Mouse (Mus musculus) forebrain, embryonic 13.5 days (tissue): Measurements from ENCODE around the gene Slc26a3. TPM values are rescaled to one million over a fixed set of nuclear protein-coding genes. Genes with fewer than 3 reads are reported as not detected.

Experiments
- ATAC-seq: fragments of 200-750 bp; cut with Nextera tagmentation; 2 replicates; pipeline ENCODE4 v1.8.0; 2017
- H3K27ac ChIP-seq: fragments of 300-500 bp; sonication (generic); 2 replicates; pipeline ENCODE4 v1.5.1; 2015; ENCODE audit warnings: inconsistent platforms, mild to moderate bottlenecking, moderate library complexity
- H3K27me3 ChIP-seq: fragments of 300-500 bp; sonication (generic); 2 replicates; pipeline ENCODE4 v1.6.1; 2015; ENCODE audit warnings: mild to moderate bottlenecking, inconsistent platforms
- H3K36me3 ChIP-seq: fragments of 300-500 bp; sonication (generic); 2 replicates; pipeline ENCODE4 v1.6.1; 2015; ENCODE audit warnings: mild to moderate bottlenecking, inconsistent platforms; ENCODE audit not compliant: poor library complexity, severe bottlenecking
- H3K4me1 ChIP-seq: fragments of 300-500 bp; sonication (generic); 2 replicates; pipeline ENCODE4 v1.6.1; 2015; ENCODE audit warnings: inconsistent platforms
- H3K4me2 ChIP-seq: fragments of 300-500 bp; sonication (generic); 2 replicates; pipeline ENCODE4 v1.6.1; 2015; ENCODE audit warnings: inconsistent platforms, mild to moderate bottlenecking, moderate library complexity
- H3K4me3 ChIP-seq: fragments of 300-500 bp; sonication (generic); 2 replicates; pipeline ENCODE4 v1.5.1; 2015; ENCODE audit warnings: mild to moderate bottlenecking, inconsistent platforms
- H3K9ac ChIP-seq: fragments of 300-500 bp; sonication (generic); 2 replicates; pipeline ENCODE4 v1.6.1; 2015; ENCODE audit warnings: mild to moderate bottlenecking, inconsistent platforms
- H3K9me3 ChIP-seq: fragments of 300-500 bp; sonication (generic); replicated peaks from 2 replicates; pipeline ENCODE4 v1.6.1; 2016; ENCODE audit warnings: inconsistent platforms
- WGBS: fragments of 180-500 bp; shearing (Covaris S2); methylation state at CpG from one replicate; pipeline ENCODE4 v1.1.7; 2015; 5-methylcytosine and 5-hydroxymethylcytosine counted together
- polyA plus RNA-seq: library from polyadenylated mRNA; unstranded; fragments of >200 nt; fragmentation: Nextera tagmentation; extraction: Ambion mirVana; gene quantifications from 2 replicates; pipeline ENCODE4 v1.2.1, GENCODE M21; 2015

Slc26a3 gene
- polyA plus RNA-seq, 1 experiment from 2014 or later = 0.09 TPM

GRCm38 (mm10) chr12:31380878-31381277 lies 9.8 kb upstream of the Slc26a3 start:
- Histone ChIP-seq H3K27me3 (no peaks in the 10 kb centered on the region), H3K36me3 (no peaks in the 10 kb centered on the region), H3K9me3 (no peaks in the 10 kb centered on the region), H3K9ac (no peak overlapping the region), H3K4me3 (no peak overlapping the region), H3K27ac (no peak overlapping the region), H3K4me1 (peaks cover 3% of the 10 kb centered on the region), H3K4me2 (no peak overlapping the region)
- ATAC-seq = peak; percentile 75
- 12% methylated on average over 2 of the region's 2 CpGs for WGBS

DNA sequence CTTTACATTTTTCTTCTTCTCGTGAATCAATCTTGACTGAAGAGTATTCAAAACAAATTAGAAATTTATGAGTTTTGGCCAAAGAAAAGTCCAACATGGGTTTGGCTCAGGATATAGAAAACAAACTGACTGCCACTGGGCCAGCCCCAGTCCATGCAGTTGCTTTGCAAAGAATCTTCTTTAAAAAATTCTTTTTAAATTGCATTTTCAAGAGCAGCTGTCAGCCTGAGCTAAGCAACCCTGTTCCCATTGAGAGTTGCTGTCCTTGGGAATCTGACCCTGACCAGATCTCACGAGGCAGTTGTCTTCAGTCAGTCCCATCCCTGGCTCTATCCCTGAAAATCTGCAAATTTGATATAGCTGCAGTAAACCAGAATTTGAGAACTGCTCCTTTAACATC lies 8.2 kb upstream of the Slc26a3 start:
- Histone ChIP-seq H3K9me3 (no peaks in the 10 kb centered on the region), H3K4me3 (no peak overlapping the region), H3K27me3 (no peaks in the 10 kb centered on the region), H3K36me3 (no peaks in the 10 kb centered on the region), H3K27ac (no peak overlapping the region), H3K4me1 (no peaks in the 10 kb centered on the region), H3K4me2 (no peak overlapping the region), H3K9ac (no peak overlapping the region)
- 79% methylated on average over 2 of the region's 2 CpGs for WGBS
- no peak for ATAC-seq

GRCm38 (mm10) chr12:31387303-31387702 lies 3.4 kb upstream of the Slc26a3 start:
- no peaks in the 10 kb centered on the region for H3K36me3 ChIP-seq
- H3K27me3 ChIP-seq = no peaks in the 10 kb centered on the region
- H3K27ac ChIP-seq = no peak overlapping the region
- H3K4me1 ChIP-seq = no peaks in the 10 kb centered on the region
- 84% methylated on average over 3 of the region's 3 CpGs for WGBS
- H3K4me2 ChIP-seq = no peak overlapping the region
- no peaks in the 10 kb centered on the region for H3K9me3 ChIP-seq
- ATAC-seq = no peak
- no peak overlapping the region for H3K4me3 ChIP-seq
- no peak overlapping the region for H3K9ac ChIP-seq

GRCm38 (mm10) chr12:31391696-31392095 lies 1.0 kb downstream of the Slc26a3 start:
- Histone ChIP-seq H3K4me3 (no peak overlapping the region), H3K4me2 (no peak overlapping the region), H3K4me1 (no peaks in the 10 kb centered on the region), H3K27me3 (no peaks in the 10 kb centered on the region), H3K9ac (no peak overlapping the region), H3K27ac (no peak overlapping the region), H3K36me3 (no peaks in the 10 kb centered on the region), H3K9me3 (no peaks in the 10 kb centered on the region)
- no peak for ATAC-seq
- 93% methylated on average over 12 of the region's 12 CpGs for WGBS

DNA sequence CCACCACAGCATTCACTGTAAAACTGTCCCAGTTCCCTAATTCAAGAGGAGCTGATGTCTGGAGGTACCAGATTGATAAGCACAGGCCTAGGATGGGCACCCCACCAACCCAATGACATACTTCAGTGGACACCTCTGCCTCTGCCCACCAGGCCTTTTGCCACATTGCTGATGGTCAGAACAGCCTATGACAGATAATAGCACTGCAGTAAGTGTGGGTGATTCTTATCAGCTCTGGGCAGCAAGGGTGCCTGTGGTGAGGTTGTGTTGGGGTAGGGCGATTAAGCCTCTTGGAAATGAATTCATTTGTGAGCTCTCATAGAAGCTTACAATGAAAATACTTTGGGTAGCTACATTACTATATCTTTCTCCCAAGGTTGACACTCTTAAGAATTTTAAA lies 5.2 kb downstream of the Slc26a3 start:
- Histone ChIP-seq H3K9me3 (no peaks in the 10 kb centered on the region), H3K4me1 (no peaks in the 10 kb centered on the region), H3K4me2 (no peak overlapping the region), H3K4me3 (no peak overlapping the region), H3K36me3 (no peaks in the 10 kb centered on the region), H3K27ac (no peak overlapping the region), H3K9ac (no peak overlapping the region), H3K27me3 (no peaks in the 10 kb centered on the region)
- WGBS = 94% methylated on average over 1 of the region's 1 CpGs
- ATAC-seq = no peak

- no peaks in the 10 kb centered on the region for H3K36me3 ChIP-seq
- no peaks in the 10 kb centered on the region for H3K27me3 ChIP-seq
- no peak overlapping the region for H3K9ac ChIP-seq
- no peaks in the 10 kb centered on the region for H3K4me1 ChIP-seq
- H3K9me3 ChIP-seq = no peaks in the 10 kb centered on the region
- no peak overlapping the region for H3K4me3 ChIP-seq
- H3K4me2 ChIP-seq = no peak overlapping the region
- ATAC-seq = no peak
- 94% methylated on average over 4 of the region's 4 CpGs for WGBS
- H3K27ac ChIP-seq = no peak overlapping the region
Observed at GRCm38 (mm10) chr12:31397709-31398108, 7.0 kb downstream of the Slc26a3 start.

DNA sequence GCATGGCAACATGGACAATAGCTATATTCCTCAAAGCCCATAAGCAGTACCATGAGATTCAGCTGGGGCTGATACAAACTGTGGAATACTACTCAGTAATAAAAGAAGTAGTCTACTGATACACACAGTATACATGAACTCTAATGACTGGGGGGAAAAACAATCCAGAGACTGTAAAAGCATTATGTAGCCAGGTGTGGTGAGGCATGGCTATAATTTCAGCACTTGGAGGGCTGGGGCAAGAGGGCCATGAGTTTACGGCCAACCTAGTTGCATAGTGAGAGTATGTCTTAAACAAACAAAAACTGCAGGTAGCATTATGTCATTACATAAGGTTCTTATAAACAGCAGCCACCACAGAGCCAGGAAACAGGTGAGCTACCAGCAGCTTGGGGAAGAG lies 10.2 kb downstream of the Slc26a3 start:
- Histone ChIP-seq H3K9ac (no peak overlapping the region), H3K4me2 (no peak overlapping the region), H3K9me3 (no peaks in the 10 kb centered on the region), H3K27me3 (no peaks in the 10 kb centered on the region), H3K4me1 (no peaks in the 10 kb centered on the region), H3K27ac (no peak overlapping the region), H3K36me3 (no peaks in the 10 kb centered on the region), H3K4me3 (no peak overlapping the region)
- 88% methylated on average over 1 of the region's 1 CpGs for WGBS
- ATAC-seq = no peak

- H3K9me3 ChIP-seq = no peaks in the 10 kb centered on the region
- no peak overlapping the region for H3K4me3 ChIP-seq
- WGBS = 95% methylated on average over 6 of the region's 6 CpGs
- no peaks in the 10 kb centered on the region for H3K27me3 ChIP-seq
- H3K27ac ChIP-seq = no peak overlapping the region
- H3K9ac ChIP-seq = no peak overlapping the region
- H3K4me2 ChIP-seq = no peak overlapping the region
- no peaks in the 10 kb centered on the region for H3K36me3 ChIP-seq
- H3K4me1 ChIP-seq = no peaks in the 10 kb centered on the region
- ATAC-seq = no peak
Observed at GRCm38 (mm10) chr12:31401930-31402329, 11.3 kb downstream of the Slc26a3 start.

GRCm38 (mm10) chr12:31404575-31405240 lies 14.0 kb downstream of the Slc26a3 start:
- no peaks in the 10 kb centered on the region for H3K9me3 ChIP-seq
- H3K4me1 ChIP-seq = no peaks in the 10 kb centered on the region
- no peak overlapping the region for H3K4me3 ChIP-seq
- ATAC-seq = no peak
- no peaks in the 10 kb centered on the region for H3K27me3 ChIP-seq
- no peak overlapping the region for H3K4me2 ChIP-seq
- no peaks in the 10 kb centered on the region for H3K36me3 ChIP-seq
- WGBS = 83% methylated on average over 5 of the region's 5 CpGs
- H3K9ac ChIP-seq = no peak overlapping the region
- no peak overlapping the region for H3K27ac ChIP-seq

- Histone ChIP-seq H3K9me3 (no peaks in the 10 kb centered on the region), H3K36me3 (no peaks in the 10 kb centered on the region), H3K27ac (no peak overlapping the region), H3K9ac (no peak overlapping the region), H3K4me3 (no peak overlapping the region), H3K4me2 (no peak overlapping the region), H3K27me3 (no peaks in the 10 kb centered on the region), H3K4me1 (no peaks in the 10 kb centered on the region)
- no peak for ATAC-seq
- WGBS = 71% methylated on average over 2 of the region's 2 CpGs
Observed at GRCm38 (mm10) chr12:31415971-31416370, 25.3 kb downstream of the Slc26a3 start.

- H3K9me3 ChIP-seq = no peaks in the 10 kb centered on the region
- no peak overlapping the region for H3K4me2 ChIP-seq
- WGBS = 78% methylated on average over 3 of the region's 3 CpGs
- no peak overlapping the region for H3K4me3 ChIP-seq
- no peaks in the 10 kb centered on the region for H3K27me3 ChIP-seq
- no peak overlapping the region for H3K27ac ChIP-seq
- no peaks in the 10 kb centered on the region for H3K36me3 ChIP-seq
- no peaks in the 10 kb centered on the region for H3K4me1 ChIP-seq
- H3K9ac ChIP-seq = no peak overlapping the region
- ATAC-seq = no peak
Observed at GRCm38 (mm10) chr12:31421901-31422574, 31.4 kb downstream of the Slc26a3 start.

DNA sequence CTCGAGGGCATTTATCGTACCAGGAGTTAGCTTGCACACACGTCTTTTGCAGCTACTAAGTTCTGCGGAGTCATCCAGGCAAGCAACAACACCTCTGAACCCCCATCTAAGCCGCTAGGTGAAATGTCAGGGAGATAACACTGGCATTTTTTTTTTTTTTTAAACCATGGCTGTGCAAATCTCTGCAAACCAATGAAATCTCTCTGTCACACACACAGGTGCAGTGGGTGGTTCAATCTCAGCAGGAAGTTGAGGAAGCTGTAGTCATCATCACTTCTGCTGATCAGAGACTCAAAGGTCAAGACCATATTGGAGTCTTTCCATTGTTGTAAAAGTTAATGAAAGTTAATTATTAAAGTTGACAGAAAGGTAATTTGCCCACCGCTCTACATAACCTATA lies 47.1 kb downstream of the Slc26a3 start:
- ATAC-seq = no peak
- no peaks in the 10 kb centered on the region for H3K27me3 ChIP-seq
- H3K36me3 ChIP-seq = no peaks in the 10 kb centered on the region
- no peaks in the 10 kb centered on the region for H3K9me3 ChIP-seq
- H3K27ac ChIP-seq = no peak overlapping the region
- H3K4me2 ChIP-seq = no peak overlapping the region
- H3K9ac ChIP-seq = no peak overlapping the region
- 83% methylated on average over 6 of the region's 6 CpGs for WGBS
- H3K4me1 ChIP-seq = no peaks in the 10 kb centered on the region
- H3K4me3 ChIP-seq = no peak overlapping the region

DNA sequence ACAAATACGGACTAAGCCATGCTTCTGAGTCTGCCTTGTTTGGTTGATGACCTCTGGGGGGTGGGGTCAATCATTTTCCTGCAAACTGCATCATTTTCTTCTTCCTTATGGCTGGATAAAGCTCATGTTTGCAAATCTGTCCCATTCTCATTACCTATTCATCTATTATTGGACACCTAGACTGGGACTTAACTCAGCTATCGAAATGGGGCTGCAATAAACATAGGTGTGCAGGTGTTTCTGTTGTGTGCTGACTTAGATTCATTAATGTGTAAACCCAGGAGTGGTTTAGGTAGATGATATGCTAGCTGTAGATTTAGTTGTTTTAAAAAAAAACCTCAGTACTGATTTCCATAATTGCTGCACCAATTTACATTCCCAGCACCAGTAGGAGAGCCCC lies 48.9 kb downstream of the Slc26a3 start:
- no peak overlapping the region for H3K9ac ChIP-seq
- H3K4me2 ChIP-seq = no peak overlapping the region
- H3K27ac ChIP-seq = no peak overlapping the region
- no peaks in the 10 kb centered on the region for H3K27me3 ChIP-seq
- peaks cover 7% of the 10 kb centered on the region; the same call in 1 of the 2 replicates for H3K4me1 ChIP-seq
- ATAC-seq = no peak
- no peak overlapping the region for H3K4me3 ChIP-seq
- H3K36me3 ChIP-seq = no peaks in the 10 kb centered on the region
- H3K9me3 ChIP-seq = no peaks in the 10 kb centered on the region
- WGBS = 72% methylated on average over 2 of the region's 2 CpGs
